Mouse (Mus musculus): Measurements from ENCODE around the gene Gldn. TPM values are rescaled to one million over a fixed set of nuclear protein-coding genes. Genes with fewer than 3 reads are reported as not detected.

Gene Gldn
- not detected for total RNA-seq (2023)

DNA sequence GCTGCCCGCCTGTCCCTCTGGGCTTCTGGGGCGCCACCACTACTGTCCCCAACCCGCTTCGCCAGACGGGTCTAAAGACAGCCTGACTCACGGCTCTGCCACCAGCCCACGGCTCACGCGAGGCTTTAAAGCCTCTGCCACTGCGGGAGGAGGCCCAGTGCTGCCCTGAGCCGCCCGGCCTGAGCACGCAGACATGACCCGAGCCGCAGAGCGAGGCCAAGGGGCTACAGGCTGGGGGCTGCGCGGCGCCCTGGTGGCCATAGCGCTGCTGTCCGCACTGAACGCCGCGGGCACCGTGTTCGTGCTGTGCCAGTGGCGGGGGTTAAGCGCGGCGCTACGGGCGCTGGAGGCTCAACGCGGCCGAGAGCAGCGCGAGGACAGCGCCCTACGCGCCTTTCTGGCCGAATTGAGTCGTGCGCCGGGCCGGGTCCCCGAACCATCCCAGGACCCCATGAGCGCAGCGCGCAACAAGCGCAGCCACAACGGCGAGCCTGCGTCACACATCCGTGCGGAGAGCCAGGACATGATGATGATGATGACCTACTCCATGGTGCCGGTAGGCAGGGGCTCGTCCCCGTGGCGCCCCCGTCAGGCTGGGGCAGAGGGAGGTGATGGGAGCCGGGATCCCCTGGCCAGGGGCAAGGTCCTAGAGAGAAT, at the start of gene Gldn:
Gene Gldn, plus strand, starts transcription at position 156 of the 657 bp plus-strand sequence.

DNA sequence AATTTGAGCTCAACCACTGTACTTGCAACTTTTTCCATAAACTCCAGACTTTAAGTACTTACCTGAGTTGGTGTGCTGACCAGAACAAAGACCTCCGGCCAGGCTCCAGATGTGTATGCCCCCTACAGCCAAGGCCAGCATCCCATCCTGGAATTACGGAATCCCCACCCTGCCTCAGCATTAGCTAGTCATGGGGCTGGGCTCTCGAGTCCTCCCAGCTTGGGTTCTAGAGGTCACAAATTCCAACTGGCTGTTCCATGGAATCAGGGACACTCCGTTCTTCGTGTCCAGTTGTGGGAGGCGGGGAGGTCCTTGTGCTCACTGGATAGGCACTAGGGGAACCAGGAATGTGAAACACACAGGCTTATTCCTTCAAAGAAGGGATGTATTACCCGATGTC, 18.3 kb upstream of the Gldn start, which contains the start of gene Cyp19a1:
Gene Cyp19a1, minus strand, starts transcription at position 101 of the 400 bp plus-strand sequence.

Other genes with a start within 250 kb of the Gldn start
- gene Tnfaip8l3, start 218.1 kb upstream of the Gldn start, total RNA-seq (2023) = not detected
- gene Cyp19a1, start 18.4 kb upstream of the Gldn start, total RNA-seq (2023) = not detected
- 100 to 1,000 TPM in 1 of 2 experiments, 10 to 100 TPM in 1; 94.1 to 112 TPM for gene Dmxl2, start 215.1 kb downstream of the Gldn start, total RNA-seq (2023)

Data from neutrophil, adult 83 days (primary cell).